Mouse (Mus musculus): ENCODE data around the gene Gins3.

DNA sequence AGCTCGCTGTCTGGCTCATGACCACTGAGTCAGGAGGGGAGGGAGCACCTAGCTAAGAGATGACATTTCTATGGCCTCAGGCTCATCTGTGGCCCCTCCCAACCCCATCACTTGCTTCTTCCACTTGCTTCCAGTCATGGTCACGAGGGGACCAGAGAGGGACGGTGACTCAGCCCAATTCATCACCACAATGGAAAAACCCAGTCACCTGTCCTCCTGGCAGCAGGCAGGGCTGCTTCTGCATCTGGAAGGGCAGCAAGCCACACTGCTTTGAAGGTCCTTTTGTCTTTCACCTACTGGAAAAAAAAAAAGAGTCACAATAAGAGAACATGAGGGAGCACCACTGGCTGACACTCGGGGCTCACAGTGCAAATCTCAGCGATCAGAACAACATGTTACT is 39.6 kb downstream of the Gins3 start:
- TF ChIP-seq CTCF (IDR thresholded peaks at IDR 0.05; ENCODE audit: control insufficient read depth, insufficient read depth, insufficient read length): no peak
- TF ChIP-seq MYOG (IDR thresholded peaks at IDR 0.05; ENCODE audit: control insufficient read depth, extremely low read depth, insufficient read length): no peak

Measured in C2C12 (cell line).